Mouse (Mus musculus): ENCODE results near the gene Mrpl20. TPM values are rescaled to one million over a fixed set of nuclear protein-coding genes. Genes with fewer than 3 reads are reported as not detected.
A peak's percentile ranks its signal among the peaks of the same experiment; 100 is the strongest.

The Mrpl20 gene
- polyA plus RNA-seq (2012; rRNA removed): 74.6 and 77.9 TPM in 2 replicates

- Histone ChIP-seq H3K27ac (ENCODE audit: control insufficient read depth, insufficient read depth, low read length) (no peak within 1 kb of the TSS), H3K4me3 (ENCODE audit: control insufficient read depth, insufficient read depth, low read length) (peak within 1 kb of the TSS; percentile 69), H3K36me3 (ENCODE audit: control insufficient read depth, insufficient read depth, low read length) (peaks cover 9% of the 10 kb centered on the region), H3K27me3 (ENCODE audit: control insufficient read depth, insufficient read depth, low read length) (no peaks in the 10 kb centered on the region), H3K4me1 (replicated peaks; ENCODE audit: control insufficient read depth, insufficient read depth, low read length) (peaks cover 7% of the 10 kb centered on the region)
- DNase-seq: no peak
- no peak for TF ChIP-seq POLR2A (IDR thresholded peaks at IDR 0.05; ENCODE audit: control insufficient read depth, extremely low read depth, insufficient read depth, low read length, poor library complexity)
- no peak for TF ChIP-seq CTCF (IDR thresholded peaks at IDR 0.05; ENCODE audit: borderline replicate concordance, control insufficient read depth, extremely low read depth, insufficient read depth, low read length, poor library complexity)
- WGBS: 11% methylated on average over 12 of the region's 12 CpGs
Observed at GRCm38 (mm10) chr4:155802741-155803339, at the start of gene Mrpl20. Gene Mrpl20, plus strand, starts transcription at chr4:155802878.

- peaks cover 9% of the 10 kb centered on the region for H3K4me1 ChIP-seq (replicated peaks; ENCODE audit: control insufficient read depth, insufficient read depth, low read length)
- 96% methylated on average over 12 of the region's 12 CpGs for WGBS
- H3K36me3 ChIP-seq (ENCODE audit: control insufficient read depth, insufficient read depth, low read length): peaks cover 4% of the 10 kb centered on the region; the same call in 1 of the 2 replicates
- no peaks in the 10 kb centered on the region for H3K27me3 ChIP-seq (ENCODE audit: control insufficient read depth, insufficient read depth, low read length)
- TF ChIP-seq CTCF (IDR thresholded peaks at IDR 0.05; ENCODE audit: borderline replicate concordance, control insufficient read depth, extremely low read depth, insufficient read depth, low read length, poor library complexity) (no peak), POLR2A (IDR thresholded peaks at IDR 0.05; ENCODE audit: control insufficient read depth, extremely low read depth, insufficient read depth, low read length, poor library complexity) (no peak)
- no peak for DNase-seq
- H3K27ac ChIP-seq (ENCODE audit: control insufficient read depth, insufficient read depth, low read length): no peak overlapping the region
- H3K4me3 ChIP-seq (ENCODE audit: control insufficient read depth, insufficient read depth, low read length): no peak overlapping the region
Observed at GRCm38 (mm10) chr4:155757011-155757410, 45.7 kb upstream of the Mrpl20 start.

GRCm38 (mm10) chr4:155759862-155760612 lies 42.6 kb upstream of the Mrpl20 start:
- peaks cover 9% of the 10 kb centered on the region for H3K4me1 ChIP-seq (replicated peaks; ENCODE audit: control insufficient read depth, insufficient read depth, low read length)
- TF ChIP-seq POLR2A (IDR thresholded peaks at IDR 0.05; ENCODE audit: control insufficient read depth, extremely low read depth, insufficient read depth, low read length, poor library complexity) (no peak), CTCF (IDR thresholded peaks at IDR 0.05; ENCODE audit: borderline replicate concordance, control insufficient read depth, extremely low read depth, insufficient read depth, low read length, poor library complexity) (no peak)
- H3K27ac ChIP-seq (ENCODE audit: control insufficient read depth, insufficient read depth, low read length): no peak overlapping the region
- WGBS: 2% methylated on average over 10 of the region's 10 CpGs
- peak overlapping the region; percentile 62 for H3K4me3 ChIP-seq (ENCODE audit: control insufficient read depth, insufficient read depth, low read length)
- H3K27me3 ChIP-seq (ENCODE audit: control insufficient read depth, insufficient read depth, low read length): no peaks in the 10 kb centered on the region
- peak; percentile 47 for DNase-seq
- H3K36me3 ChIP-seq (ENCODE audit: control insufficient read depth, insufficient read depth, low read length): no peaks in the 10 kb centered on the region

DNA sequence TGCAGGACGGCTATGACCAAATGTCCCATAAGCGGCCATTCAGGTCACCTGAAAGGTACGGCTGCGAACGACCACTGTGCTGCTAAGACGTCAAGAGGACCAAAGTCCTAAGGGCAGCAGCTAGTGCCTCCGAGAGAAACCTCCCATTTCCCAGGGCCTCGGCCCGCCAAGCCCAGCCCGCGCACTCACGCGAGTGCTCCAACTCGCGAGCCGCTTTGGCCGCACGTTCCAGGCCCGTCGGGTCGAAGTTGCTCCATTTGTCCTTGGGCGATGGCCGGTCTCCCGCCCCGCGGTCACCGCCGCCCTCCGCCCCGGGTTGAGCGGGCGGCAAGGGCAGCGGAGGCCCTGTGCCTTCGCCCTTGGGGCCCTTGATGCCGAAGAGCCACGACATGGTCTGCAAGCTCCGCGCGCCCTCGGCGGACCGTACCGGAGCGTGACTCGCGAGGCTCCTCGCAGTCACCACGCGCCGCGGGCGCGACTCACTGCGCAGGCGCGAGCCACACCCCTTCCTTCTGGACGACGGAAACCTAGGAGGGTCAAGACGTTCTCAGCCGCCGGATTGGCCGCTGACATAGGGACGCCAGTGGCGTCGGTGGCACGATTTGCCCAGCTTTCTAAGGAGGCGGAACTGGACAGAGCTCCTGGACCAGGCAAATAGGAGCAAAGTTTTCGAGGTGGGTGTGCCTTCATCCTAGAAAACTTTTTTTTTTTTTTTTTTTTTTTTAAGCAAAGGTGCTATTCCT lies 41.9 kb upstream of the Mrpl20 start, which contains the start of gene Atad3a:
Gene Atad3a, minus strand, starts transcription at position 481 of the 743 bp plus-strand sequence.
- peaks cover 9% of the 10 kb centered on the region for H3K4me1 ChIP-seq (replicated peaks; ENCODE audit: control insufficient read depth, insufficient read depth, low read length)
- peak; percentile 50 for TF ChIP-seq POLR2A (IDR thresholded peaks at IDR 0.05; ENCODE audit: control insufficient read depth, extremely low read depth, insufficient read depth, low read length, poor library complexity)
- no peak; the same call in 1 of the 2 replicates for TF ChIP-seq CTCF (IDR thresholded peaks at IDR 0.05; ENCODE audit: borderline replicate concordance, control insufficient read depth, extremely low read depth, insufficient read depth, low read length, poor library complexity)
- WGBS: under 1% methylated on average over 68 of the region's 68 CpGs
- no peaks in the 10 kb centered on the region for H3K36me3 ChIP-seq (ENCODE audit: control insufficient read depth, insufficient read depth, low read length)
- DNase-seq: peak; percentile 96
- H3K27ac ChIP-seq (ENCODE audit: control insufficient read depth, insufficient read depth, low read length): no peak within 1 kb of the TSS
- no peaks in the 10 kb centered on the region for H3K27me3 ChIP-seq (ENCODE audit: control insufficient read depth, insufficient read depth, low read length)
- peak within 1 kb of the TSS; percentile 62 for H3K4me3 ChIP-seq (ENCODE audit: control insufficient read depth, insufficient read depth, low read length)

GRCm38 (mm10) chr4:155761356-155762099 lies 41.1 kb upstream of the Mrpl20 start:
- no peak for TF ChIP-seq POLR2A (IDR thresholded peaks at IDR 0.05; ENCODE audit: control insufficient read depth, extremely low read depth, insufficient read depth, low read length, poor library complexity)
- TF ChIP-seq CTCF (IDR thresholded peaks at IDR 0.05; ENCODE audit: borderline replicate concordance, control insufficient read depth, extremely low read depth, insufficient read depth, low read length, poor library complexity): no peak
- Histone ChIP-seq H3K27me3 (ENCODE audit: control insufficient read depth, insufficient read depth, low read length) (no peaks in the 10 kb centered on the region), H3K4me3 (ENCODE audit: control insufficient read depth, insufficient read depth, low read length) (peak overlapping the region; percentile 62), H3K27ac (ENCODE audit: control insufficient read depth, insufficient read depth, low read length) (no peak overlapping the region), H3K36me3 (ENCODE audit: control insufficient read depth, insufficient read depth, low read length) (no peaks in the 10 kb centered on the region), H3K4me1 (replicated peaks; ENCODE audit: control insufficient read depth, insufficient read depth, low read length) (peaks cover 9% of the 10 kb centered on the region)
- no peak for DNase-seq
- 3% methylated on average over 28 of the region's 28 CpGs for WGBS

Data from thymus, adult 2 months (tissue).